Mouse (Mus musculus): Measurements from ENCODE around the gene Arhgef2. TPM values are rescaled to one million over a fixed set of nuclear protein-coding genes. Genes with fewer than 3 reads are reported as not detected.

Gene Arhgef2
- polyA plus RNA-seq, 1 experiment from 2014 or later: 175 TPM

- H3K27me3 ChIP-seq: no peaks in the 10 kb centered on the region
- peak; percentile 5 for ATAC-seq
- TF ChIP-seq CTCF (IDR thresholded peaks at IDR 0.05): no peak
- CTCF ChIA-PET: interaction anchor here (0.8 to 1.5 kb wide), 6 partner anchors 15 to 46 kb away, joined by 3 to 4 read pairs (median 3); partner anchors contain the start of gene Arhgef2
- no peak for DNase-seq (ENCODE audit: low read depth, low spot score)
- in situ Hi-C loops (cut with MboI; ENCODE audit: low pct_unique_long_range_greater_than_20kb): no loop called here
- POLR2A ChIA-PET: interaction anchor here (1.2 kb wide), 1 partner anchor 41 kb away, joined by 3 read pairs; no protein-coding TSS in a partner anchor
Measured at GRCm38 (mm10) chr3:88651669-88652618, 46.2 kb downstream of the Arhgef2 start.

DNA sequence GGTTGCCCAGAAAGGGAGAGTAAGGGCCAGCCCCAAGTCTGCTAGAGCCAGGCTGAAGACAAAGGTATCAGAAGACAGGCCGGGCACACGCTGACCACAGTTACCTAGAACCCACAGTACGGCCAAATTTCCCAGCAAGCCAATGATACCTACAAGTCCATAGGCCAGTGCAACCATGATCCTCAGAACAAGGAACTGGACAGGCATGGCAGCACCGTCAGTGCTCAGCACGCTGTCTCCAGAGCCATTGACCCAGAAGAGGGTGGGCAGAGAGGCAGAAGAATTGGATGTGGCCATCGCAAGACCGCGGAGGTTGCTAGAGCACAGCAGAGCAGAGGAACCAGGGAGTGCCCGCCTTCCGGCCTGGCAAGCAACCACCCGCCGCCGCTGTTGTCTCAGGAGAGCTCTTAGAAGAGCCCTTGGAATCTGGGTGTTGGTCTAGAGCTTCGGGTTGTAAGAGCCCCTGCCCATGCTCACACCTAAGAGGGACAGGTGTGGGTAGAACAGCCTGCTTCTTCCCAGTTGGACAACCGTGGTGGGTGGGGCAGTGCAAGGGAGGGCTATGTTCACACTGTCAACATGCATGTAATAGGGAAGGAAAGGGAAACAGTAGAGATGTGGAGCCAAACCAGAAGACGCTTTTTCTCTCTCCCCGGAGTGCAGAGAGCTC lies 47.2 kb downstream of the Arhgef2 start, which contains the start of gene Rxfp4:
Gene Rxfp4 (minus strand): TSS at position 297 of the 670 bp plus-strand sequence.
- in situ Hi-C loops (cut with MboI; ENCODE audit: low pct_unique_long_range_greater_than_20kb): no loop called here
- peaks cover 4% of the 10 kb centered on the region for H3K27me3 ChIP-seq
- POLR2A ChIA-PET: interaction anchor here (1.0 to 1.6 kb wide), 2 partner anchors 12 to 61 kb away, joined by 3 to 4 read pairs; no protein-coding TSS in a partner anchor
- CTCF ChIA-PET: interaction anchor here (0.9 to 2.0 kb wide), 3 partner anchors 40 to 47 kb away, joined by 3 to 5 read pairs (median 3); partner anchors contain the start of gene Arhgef2
- DNase-seq (ENCODE audit: low read depth, low spot score) (no peak), ATAC-seq (no peak)
- TF ChIP-seq CTCF (IDR thresholded peaks at IDR 0.05): no peak

DNA sequence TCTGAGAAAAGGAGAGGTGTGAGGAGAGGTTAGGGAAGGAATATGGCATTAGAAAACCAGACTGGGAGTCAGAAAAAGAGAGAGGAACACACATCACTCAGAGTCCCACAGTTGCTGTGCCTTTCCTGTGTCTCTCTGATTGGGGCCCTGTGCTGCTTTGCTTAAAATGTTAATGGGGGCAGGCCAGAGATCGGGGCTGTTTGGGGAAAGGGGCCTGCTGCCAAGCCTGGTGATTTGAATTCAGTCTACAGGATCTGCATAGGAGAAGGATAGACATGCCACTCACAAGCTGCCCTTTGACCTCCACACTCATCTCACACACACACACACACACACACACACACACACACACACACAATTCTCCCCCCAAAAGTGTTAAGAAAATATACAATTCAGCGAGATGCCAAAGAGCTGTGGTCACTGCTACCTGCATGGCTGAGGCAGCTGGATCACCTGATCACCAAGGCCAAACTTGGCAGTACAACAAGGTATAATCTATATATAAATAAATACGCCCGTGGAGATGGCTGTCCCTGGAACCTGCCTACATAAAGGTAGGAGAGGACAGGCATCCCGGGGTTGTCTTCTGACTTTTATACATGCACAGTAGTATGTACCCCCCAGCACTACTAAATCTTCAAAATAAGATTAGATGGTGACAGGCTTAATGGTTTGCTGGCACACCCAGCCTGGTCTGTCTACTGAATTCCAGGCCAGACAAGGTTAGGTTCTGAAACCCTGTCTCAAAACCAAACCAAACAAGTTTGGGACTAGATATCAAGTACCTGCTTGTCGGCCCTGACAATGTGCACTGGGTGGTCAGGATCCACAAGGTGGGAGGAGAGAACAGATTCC lies 48.0 kb downstream of the Arhgef2 start:
- CTCF ChIA-PET: interaction anchor here (1.5 to 2.2 kb wide), 3 partner anchors 23 to 48 kb away, joined by 3 to 9 read pairs (median 5); partner anchors contain the start of gene Arhgef2
- in situ Hi-C loops (cut with MboI; ENCODE audit: low pct_unique_long_range_greater_than_20kb): no loop called here

GRCm38 (mm10) chr3:88654621-88655020 lies 48.9 kb downstream of the Arhgef2 start:
- no peak for TF ChIP-seq CTCF (IDR thresholded peaks at IDR 0.05)
- no peak for ATAC-seq
- H3K27me3 ChIP-seq: peaks cover 4% of the 10 kb centered on the region
- in situ Hi-C loops (cut with MboI; ENCODE audit: low pct_unique_long_range_greater_than_20kb): no loop called here
- DNase-seq (ENCODE audit: low read depth, low spot score): no peak
- ChIA-PET CTCF (interaction anchor here (0.9 to 2.2 kb wide), 4 partner anchors 22 to 111 kb away, joined by 3 to 9 read pairs (median 4); partner anchors contain the start of gene Ssr2), POLR2A (interaction anchor here (1.0 to 1.7 kb wide), 2 partner anchors 9 to 10 kb away, joined by 3 to 4 read pairs; no protein-coding TSS in a partner anchor)

More for the DNA sequence above, 48.0 kb downstream of the Arhgef2 start:
- ATAC-seq: no peak
- TF ChIP-seq CTCF (IDR thresholded peaks at IDR 0.05): no peak
- POLR2A ChIA-PET: interaction anchor here (0.6 to 1.7 kb wide), 4 partner anchors 9 to 62 kb away, joined by 3 to 4 read pairs (median 4); no protein-coding TSS in a partner anchor
- DNase-seq (ENCODE audit: low read depth, low spot score): no peak
- H3K27me3 ChIP-seq: peaks cover 4% of the 10 kb centered on the region

GRCm38 (mm10) chr3:88655619-88656018 lies 49.9 kb downstream of the Arhgef2 start:
- in situ Hi-C loops (cut with MboI; ENCODE audit: low pct_unique_long_range_greater_than_20kb): no loop called here
- H3K27me3 ChIP-seq: peaks cover 4% of the 10 kb centered on the region
- ATAC-seq (no peak), DNase-seq (ENCODE audit: low read depth, low spot score) (no peak)
- ChIA-PET CTCF (interaction anchor here (0.8 to 2.2 kb wide), 5 partner anchors 14 to 112 kb away, joined by 3 to 9 read pairs (median 4); partner anchors contain the start of gene Ssr2), POLR2A (interaction anchor here (0.7 to 1.7 kb wide), 2 partner anchors 11 to 14 kb away, joined by 4 to 5 read pairs; no protein-coding TSS in a partner anchor)
- TF ChIP-seq CTCF (IDR thresholded peaks at IDR 0.05): no peak

- ATAC-seq (no peak), DNase-seq (ENCODE audit: low read depth, low spot score) (no peak)
- in situ Hi-C loops (cut with MboI; ENCODE audit: low pct_unique_long_range_greater_than_20kb): no loop called here
- TF ChIP-seq CTCF (IDR thresholded peaks at IDR 0.05): no peak
- H3K27me3 ChIP-seq: peaks cover 4% of the 10 kb centered on the region
- ChIA-PET POLR2A (interaction anchor here (0.7 kb wide), 2 partner anchors 9 to 778 kb away, joined by 3 to 4 read pairs; partner anchors contain the start of gene Pbxip1), CTCF (interaction anchor here (0.6 to 3.5 kb wide), 3 partner anchors 19 to 67 kb away, joined by 3 to 12 read pairs (median 3); no protein-coding TSS in a partner anchor)
Measured at GRCm38 (mm10) chr3:88658441-88659127, 52.8 kb downstream of the Arhgef2 start.

DNA sequence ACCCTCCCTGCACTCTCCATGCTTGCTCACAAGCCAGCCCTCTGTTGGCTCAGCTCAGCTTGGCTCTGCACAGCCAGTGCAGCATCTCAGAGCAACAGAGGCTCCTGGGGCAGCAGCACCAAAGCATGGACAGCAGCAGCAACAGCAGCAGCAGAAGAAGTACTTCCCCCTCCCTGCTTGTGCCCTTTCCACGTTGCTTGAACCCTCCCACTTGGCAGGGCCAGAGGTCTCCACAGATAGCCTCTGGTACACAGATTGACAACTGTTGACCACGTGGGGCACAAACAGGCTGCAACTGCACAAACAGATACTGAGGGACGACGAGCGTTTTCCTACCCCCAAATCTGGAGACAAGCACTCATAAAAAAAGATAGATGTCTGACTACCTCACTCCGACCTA lies 54.0 kb downstream of the Arhgef2 start:
- DNase-seq (ENCODE audit: low read depth, low spot score): no peak
- CTCF ChIA-PET: interaction anchor here (1.6 to 3.5 kb wide), 2 partner anchors 16 to 18 kb away, joined by 5 to 12 read pairs; no protein-coding TSS in a partner anchor
- ATAC-seq: no peak
- TF ChIP-seq CTCF (IDR thresholded peaks at IDR 0.05): no peak
- POLR2A ChIA-PET: no interaction called here
- peaks cover 4% of the 10 kb centered on the region for H3K27me3 ChIP-seq
- in situ Hi-C loops (cut with MboI; ENCODE audit: low pct_unique_long_range_greater_than_20kb): no loop called here

DNA sequence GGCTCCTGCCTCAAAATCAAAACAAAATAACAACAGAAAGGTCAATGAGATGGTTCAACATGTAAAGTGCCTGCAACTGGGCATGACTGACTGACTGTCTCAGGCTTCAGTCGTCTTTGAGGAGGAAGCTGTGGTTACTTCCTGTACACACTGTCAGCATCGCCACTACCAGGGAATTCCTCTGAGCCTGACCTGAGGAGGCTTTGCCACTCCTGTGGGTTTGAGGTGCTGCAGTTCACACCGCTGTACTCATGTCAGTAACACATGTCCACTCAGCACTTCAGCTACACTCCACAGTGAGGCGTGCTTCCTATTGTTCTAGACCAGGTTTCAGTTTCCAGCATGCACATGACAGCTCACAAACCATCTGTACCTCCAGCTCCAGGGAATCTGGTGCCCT lies 58.3 kb downstream of the Arhgef2 start:
- no peak for ATAC-seq
- no peak for DNase-seq (ENCODE audit: low read depth, low spot score)
- TF ChIP-seq CTCF (IDR thresholded peaks at IDR 0.05): no peak
- in situ Hi-C loops (cut with MboI; ENCODE audit: low pct_unique_long_range_greater_than_20kb): no loop called here
- CTCF ChIA-PET: interaction anchor here (2.6 kb wide), 2 partner anchors 13 to 57 kb away, joined by 5 to 16 read pairs; no protein-coding TSS in a partner anchor
- POLR2A ChIA-PET: interaction anchor here (0.7 kb wide), 1 partner anchor 9 kb away, joined by 3 read pairs; no protein-coding TSS in a partner anchor
- H3K27me3 ChIP-seq: no peaks in the 10 kb centered on the region
